Mouse (Mus musculus): ENCODE data around the gene Asphd2. TPM values are rescaled to one million over a fixed set of nuclear protein-coding genes. Genes with fewer than 3 reads are reported as not detected.

Gene Asphd2
- polyA plus RNA-seq, 1 experiment from 2014 or later, result 79.3 TPM

- WGBS, result 91% methylated on average over 4 of the region's 4 CpGs
- DNase-seq (ENCODE audit: low spot score) (no peak), ATAC-seq (ENCODE audit: low FRiP score) (no peak)
- no peaks in the 10 kb centered on the region for H3K9me3 ChIP-seq (ENCODE audit: control insufficient read depth, low read length)
- H3K9ac ChIP-seq, result no peak overlapping the region
- no peaks in the 10 kb centered on the region for H3K27me3 ChIP-seq (ENCODE audit: control insufficient read depth, insufficient read depth, low read length)
- no peak overlapping the region for H3K4me2 ChIP-seq (replicated peaks)
- peaks cover 50% of the 10 kb centered on the region for H3K36me3 ChIP-seq (replicated peaks; ENCODE audit: control insufficient read depth, insufficient read depth)
- H3K4me1 ChIP-seq (replicated peaks; ENCODE audit: control insufficient read depth, insufficient read depth, low read length), result peaks cover 30% of the 10 kb centered on the region
- no peak overlapping the region for H3K4me3 ChIP-seq (replicated peaks; ENCODE audit: low read length)
- H3K27ac ChIP-seq, result no peak overlapping the region
Measured at GRCm38 (mm10) chr5:112367338-112367737, 27.3 kb downstream of the Asphd2 start.

DNA sequence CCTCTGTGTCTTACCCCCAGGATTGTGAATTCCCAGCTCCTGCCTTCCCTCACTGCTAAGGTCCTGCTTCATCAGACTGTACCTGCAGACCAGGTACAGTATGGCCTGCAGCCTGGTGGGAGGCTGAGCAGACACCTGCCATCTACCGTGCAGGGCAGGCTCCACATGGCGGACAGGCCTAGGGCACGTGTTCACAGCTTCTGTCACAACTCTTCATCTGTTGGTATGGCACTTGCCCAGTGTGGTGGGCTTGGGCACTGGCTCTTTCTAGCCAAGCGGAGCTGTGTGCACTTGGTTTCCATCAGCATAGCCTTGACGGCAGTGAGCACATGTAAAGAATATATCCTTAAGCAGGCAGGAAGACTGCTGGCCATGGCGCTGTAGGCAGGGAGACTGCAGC lies 27.8 kb downstream of the Asphd2 start:
- no peak for DNase-seq (ENCODE audit: low spot score)
- WGBS, result 97% methylated on average over 6 of the region's 6 CpGs
- Histone ChIP-seq H3K4me2 (replicated peaks) (no peak overlapping the region), H3K4me1 (replicated peaks; ENCODE audit: control insufficient read depth, insufficient read depth, low read length) (peaks cover 26% of the 10 kb centered on the region), H3K36me3 (replicated peaks; ENCODE audit: control insufficient read depth, insufficient read depth) (peaks cover 54% of the 10 kb centered on the region), H3K27ac (no peak overlapping the region), H3K9me3 (ENCODE audit: control insufficient read depth, low read length) (no peaks in the 10 kb centered on the region), H3K27me3 (ENCODE audit: control insufficient read depth, insufficient read depth, low read length) (no peaks in the 10 kb centered on the region), H3K9ac (no peak overlapping the region), H3K4me3 (replicated peaks; ENCODE audit: low read length) (no peak overlapping the region)
- ATAC-seq (ENCODE audit: low FRiP score), result no peak

- no peaks in the 10 kb centered on the region for H3K9me3 ChIP-seq (ENCODE audit: control insufficient read depth, low read length)
- no peaks in the 10 kb centered on the region for H3K27me3 ChIP-seq (ENCODE audit: control insufficient read depth, insufficient read depth, low read length)
- DNase-seq (ENCODE audit: low spot score) (no peak), ATAC-seq (ENCODE audit: low FRiP score) (no peak)
- H3K4me1 ChIP-seq (replicated peaks; ENCODE audit: control insufficient read depth, insufficient read depth, low read length), result 0 out of 2 replicates have a peak, but pooled peaks cover 2% of the 10 kb centered on the region
- H3K4me2 ChIP-seq (replicated peaks), result no peak overlapping the region
- H3K4me3 ChIP-seq (replicated peaks; ENCODE audit: low read length), result no peak overlapping the region
- no peak overlapping the region for H3K27ac ChIP-seq
- no peak overlapping the region for H3K9ac ChIP-seq
- peaks cover 46% of the 10 kb centered on the region for H3K36me3 ChIP-seq (replicated peaks; ENCODE audit: control insufficient read depth, insufficient read depth)
- WGBS, result 85% methylated on average over 10 of the region's 10 CpGs
Measured at GRCm38 (mm10) chr5:112364184-112364797, 30.4 kb downstream of the Asphd2 start.

DNA sequence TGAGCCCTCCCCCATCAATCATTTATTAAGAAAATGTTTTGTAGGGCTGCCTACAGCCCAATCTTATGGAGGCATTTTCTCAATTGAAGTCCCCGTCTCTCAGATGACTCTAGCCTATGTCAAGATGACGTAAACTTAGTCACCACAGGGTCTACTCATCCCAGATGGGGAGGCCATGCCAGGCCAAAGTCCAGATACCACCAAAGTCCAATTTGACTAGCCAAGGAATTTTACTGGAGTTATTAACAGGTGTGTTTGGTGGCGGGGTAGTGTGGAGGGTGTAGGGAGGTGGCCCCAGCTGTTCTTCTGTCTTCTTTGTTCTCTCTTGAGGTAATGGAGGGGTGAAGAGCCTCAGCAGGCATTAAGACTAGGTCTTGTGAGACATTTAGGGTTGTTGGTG lies 34.6 kb downstream of the Asphd2 start:
- peaks cover 56% of the 10 kb centered on the region for H3K36me3 ChIP-seq (replicated peaks; ENCODE audit: control insufficient read depth, insufficient read depth)
- H3K4me2 ChIP-seq (replicated peaks), result no peak overlapping the region
- 96% methylated on average over 3 of the region's 3 CpGs for WGBS
- DNase-seq (ENCODE audit: low spot score), result no peak
- no peak for ATAC-seq (ENCODE audit: low FRiP score)
- no peaks in the 10 kb centered on the region for H3K9me3 ChIP-seq (ENCODE audit: control insufficient read depth, low read length)
- no peaks in the 10 kb centered on the region for H3K4me1 ChIP-seq (replicated peaks; ENCODE audit: control insufficient read depth, insufficient read depth, low read length)
- H3K27ac ChIP-seq, result no peak overlapping the region
- H3K4me3 ChIP-seq (replicated peaks; ENCODE audit: low read length), result no peak overlapping the region
- H3K9ac ChIP-seq, result no peak overlapping the region
- H3K27me3 ChIP-seq (ENCODE audit: control insufficient read depth, insufficient read depth, low read length), result no peaks in the 10 kb centered on the region

GRCm38 (mm10) chr5:112359520-112359919 lies 35.1 kb downstream of the Asphd2 start:
- ATAC-seq (ENCODE audit: low FRiP score), result no peak
- H3K4me3 ChIP-seq (replicated peaks; ENCODE audit: low read length), result no peak overlapping the region
- no peak overlapping the region for H3K9ac ChIP-seq
- H3K36me3 ChIP-seq (replicated peaks; ENCODE audit: control insufficient read depth, insufficient read depth), result peaks cover 56% of the 10 kb centered on the region
- no peaks in the 10 kb centered on the region for H3K4me1 ChIP-seq (replicated peaks; ENCODE audit: control insufficient read depth, insufficient read depth, low read length)
- no peak overlapping the region for H3K27ac ChIP-seq
- 94% methylated on average over 4 of the region's 4 CpGs for WGBS
- H3K4me2 ChIP-seq (replicated peaks), result no peak overlapping the region
- H3K27me3 ChIP-seq (ENCODE audit: control insufficient read depth, insufficient read depth, low read length), result no peaks in the 10 kb centered on the region
- no peaks in the 10 kb centered on the region for H3K9me3 ChIP-seq (ENCODE audit: control insufficient read depth, low read length)
- no peak for DNase-seq (ENCODE audit: low spot score)

DNA sequence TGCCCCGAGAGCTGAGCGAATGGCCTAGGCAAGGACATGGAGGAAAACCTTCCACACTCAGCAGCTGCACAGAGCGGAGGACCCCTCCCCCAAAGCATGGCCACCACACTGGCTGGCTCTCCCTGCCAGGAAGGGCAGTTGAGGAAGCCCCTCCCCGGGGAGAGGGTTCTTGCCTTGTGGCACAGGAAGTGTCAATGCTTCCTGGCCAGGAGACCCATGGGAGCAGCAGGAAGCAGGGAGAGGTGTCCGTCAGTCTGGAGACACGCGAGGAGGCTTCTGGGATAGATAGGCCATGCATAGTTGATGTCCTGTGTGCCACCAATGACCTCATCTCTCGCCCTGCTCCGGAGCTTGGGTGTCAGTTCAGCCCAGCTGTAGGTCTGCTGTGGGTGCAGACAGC lies 38.3 kb downstream of the Asphd2 start:
- ATAC-seq (ENCODE audit: low FRiP score), result no peak
- H3K4me2 ChIP-seq (replicated peaks), result no peak overlapping the region
- DNase-seq (ENCODE audit: low spot score), result no peak
- no peak overlapping the region for H3K27ac ChIP-seq
- no peaks in the 10 kb centered on the region for H3K27me3 ChIP-seq (ENCODE audit: control insufficient read depth, insufficient read depth, low read length)
- 89% methylated on average over 9 of the region's 9 CpGs for WGBS
- H3K4me3 ChIP-seq (replicated peaks; ENCODE audit: low read length), result no peak overlapping the region
- no peak overlapping the region for H3K9ac ChIP-seq
- no peaks in the 10 kb centered on the region for H3K9me3 ChIP-seq (ENCODE audit: control insufficient read depth, low read length)
- H3K36me3 ChIP-seq (replicated peaks; ENCODE audit: control insufficient read depth, insufficient read depth), result peaks cover 60% of the 10 kb centered on the region
- no peaks in the 10 kb centered on the region for H3K4me1 ChIP-seq (replicated peaks; ENCODE audit: control insufficient read depth, insufficient read depth, low read length)

DNA sequence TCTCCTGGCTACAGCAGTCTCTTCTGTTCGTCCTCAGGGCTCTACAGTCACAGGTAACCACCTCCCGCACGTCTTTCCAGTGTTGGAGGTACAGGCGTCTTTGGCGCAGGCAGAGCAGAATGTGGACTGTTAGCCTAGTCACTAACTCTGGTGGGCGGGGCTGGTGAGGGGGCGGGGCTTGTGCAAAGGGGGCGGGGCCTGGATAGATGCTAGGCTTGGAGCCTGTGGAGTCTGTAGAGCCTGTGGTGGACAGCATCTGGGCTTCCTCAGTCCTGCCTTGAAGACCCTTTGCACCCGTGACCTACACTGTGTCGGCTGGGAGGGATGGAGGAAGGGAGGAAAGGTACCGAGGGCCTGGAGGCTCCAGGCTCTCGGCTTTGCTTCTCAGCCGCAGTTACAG lies 38.8 kb downstream of the Asphd2 start, which contains the start of gene Gm6583:
Gm6583 (minus strand) TSS at position 124 of the 400 bp plus-strand sequence.
- no peak within 1 kb of the TSS for H3K4me2 ChIP-seq (replicated peaks)
- H3K36me3 ChIP-seq (replicated peaks; ENCODE audit: control insufficient read depth, insufficient read depth), result peaks cover 65% of the 10 kb centered on the region
- no peak for DNase-seq (ENCODE audit: low spot score)
- H3K9ac ChIP-seq, result no peak within 1 kb of the TSS
- H3K27ac ChIP-seq, result no peak within 1 kb of the TSS
- H3K4me1 ChIP-seq (replicated peaks; ENCODE audit: control insufficient read depth, insufficient read depth, low read length), result no peaks in the 10 kb centered on the region
- no peaks in the 10 kb centered on the region for H3K9me3 ChIP-seq (ENCODE audit: control insufficient read depth, low read length)
- 67% methylated on average over 13 of the region's 13 CpGs for WGBS
- H3K27me3 ChIP-seq (ENCODE audit: control insufficient read depth, insufficient read depth, low read length), result no peaks in the 10 kb centered on the region
- no peak within 1 kb of the TSS for H3K4me3 ChIP-seq (replicated peaks; ENCODE audit: low read length)
- no peak for ATAC-seq (ENCODE audit: low FRiP score)

DNA sequence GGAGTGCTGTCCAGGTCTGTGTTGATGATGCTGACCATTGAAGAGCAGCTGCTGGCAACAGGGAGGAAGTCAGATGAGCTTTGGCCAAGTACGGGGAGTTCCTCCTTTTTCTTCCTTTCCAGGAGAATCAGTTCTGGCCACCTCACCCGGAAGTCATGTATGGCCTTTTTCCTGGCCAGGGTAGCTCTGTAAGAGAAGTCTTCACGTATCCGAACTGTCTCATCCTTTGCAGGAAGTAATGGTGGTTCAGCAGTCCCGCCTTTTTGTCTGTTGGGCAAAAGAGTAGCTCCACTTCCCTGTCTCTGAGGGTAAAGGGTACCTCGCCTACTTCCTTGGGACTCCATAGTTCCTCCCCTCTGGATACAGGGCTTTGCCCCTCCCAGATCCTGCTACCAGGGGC lies 39.2 kb downstream of the Asphd2 start:
- Histone ChIP-seq H3K4me2 (replicated peaks) (no peak overlapping the region), H3K27me3 (ENCODE audit: control insufficient read depth, insufficient read depth, low read length) (no peaks in the 10 kb centered on the region), H3K4me1 (replicated peaks; ENCODE audit: control insufficient read depth, insufficient read depth, low read length) (no peaks in the 10 kb centered on the region), H3K27ac (no peak overlapping the region), H3K4me3 (replicated peaks; ENCODE audit: low read length) (no peak overlapping the region), H3K9me3 (ENCODE audit: control insufficient read depth, low read length) (no peaks in the 10 kb centered on the region), H3K36me3 (replicated peaks; ENCODE audit: control insufficient read depth, insufficient read depth) (peaks cover 69% of the 10 kb centered on the region), H3K9ac (no peak overlapping the region)
- DNase-seq (ENCODE audit: low spot score) (no peak), ATAC-seq (ENCODE audit: low FRiP score) (no peak)
- WGBS, result 94% methylated on average over 6 of the region's 6 CpGs

DNA sequence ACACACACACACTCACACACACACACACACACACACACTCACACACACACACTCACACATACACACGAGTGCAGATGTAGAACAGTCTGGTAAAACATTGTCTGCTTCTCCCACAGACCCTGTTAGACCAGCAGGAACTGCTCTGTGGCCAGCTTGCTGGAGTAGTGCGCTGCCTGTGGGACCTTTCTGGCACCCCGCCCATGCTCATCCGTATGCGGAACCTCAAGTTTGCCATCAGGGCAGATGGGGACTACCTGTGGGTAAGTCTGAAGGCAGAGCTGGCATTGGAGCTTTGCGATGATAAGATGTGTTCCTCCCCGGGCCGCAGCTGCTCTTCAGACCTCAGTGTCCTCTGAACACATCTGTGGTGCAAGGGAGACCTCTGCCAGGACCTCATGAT lies 45.5 kb downstream of the Asphd2 start:
- no peak for ATAC-seq (ENCODE audit: low FRiP score)

More for the DNA sequence above, 45.5 kb downstream of the Asphd2 start:
- Histone ChIP-seq H3K27me3 (ENCODE audit: control insufficient read depth, insufficient read depth, low read length) (no peaks in the 10 kb centered on the region), H3K9me3 (ENCODE audit: control insufficient read depth, low read length) (no peaks in the 10 kb centered on the region), H3K4me2 (replicated peaks) (no peak overlapping the region), H3K36me3 (replicated peaks; ENCODE audit: control insufficient read depth, insufficient read depth) (peaks cover 80% of the 10 kb centered on the region), H3K27ac (no peak overlapping the region), H3K4me3 (replicated peaks; ENCODE audit: low read length) (no peak overlapping the region), H3K9ac (no peak overlapping the region), H3K4me1 (replicated peaks; ENCODE audit: control insufficient read depth, insufficient read depth, low read length) (peaks cover 20% of the 10 kb centered on the region; the same call in 1 of the 2 replicates)
- DNase-seq (ENCODE audit: low spot score), result no peak
- WGBS, result 86% methylated on average over 8 of the region's 8 CpGs

All from hindbrain, embryonic 14.5 days (tissue).